Mouse (Mus musculus): ENCODE data around the gene Slc4a3. TPM values are rescaled to one million over a fixed set of nuclear protein-coding genes. Genes with fewer than 3 reads are reported as not detected.

The Slc4a3 gene
- polyA plus RNA-seq, 1 experiment from 2014 or later = 43.0 TPM

- Histone ChIP-seq H3K27ac (no peak overlapping the region), H3K4me1 (replicated peaks; ENCODE audit: control insufficient read depth, insufficient read depth, low read length) (peaks cover 6% of the 10 kb centered on the region; the same call in 1 of the 2 replicates), H3K9me3 (ENCODE audit: control insufficient read depth, low read length) (no peaks in the 10 kb centered on the region), H3K4me3 (replicated peaks; ENCODE audit: low read length) (no peak overlapping the region), H3K27me3 (ENCODE audit: control insufficient read depth, insufficient read depth, low read length) (no peaks in the 10 kb centered on the region), H3K4me2 (replicated peaks) (peak overlapping the region; percentile 7; the same call in 1 of the 2 replicates), H3K9ac (no peak overlapping the region), H3K36me3 (replicated peaks; ENCODE audit: control insufficient read depth, insufficient read depth) (no peaks in the 10 kb centered on the region)
- no peak for ATAC-seq (ENCODE audit: low FRiP score)
- DNase-seq (ENCODE audit: low spot score) = no peak
- 4% methylated on average over 12 of the region's 12 CpGs for WGBS
Observed at GRCm38 (mm10) chr1:75601738-75602137, 55.7 kb downstream of the Slc4a3 start.

GRCm38 (mm10) chr1:75603584-75603983, 57.5 kb downstream of the Slc4a3 start:
- no peak for ATAC-seq (ENCODE audit: low FRiP score)
- DNase-seq (ENCODE audit: low spot score) = no peak
- Histone ChIP-seq H3K4me2 (replicated peaks) (no peak overlapping the region), H3K4me1 (replicated peaks; ENCODE audit: control insufficient read depth, insufficient read depth, low read length) (peaks cover 6% of the 10 kb centered on the region; the same call in 1 of the 2 replicates), H3K36me3 (replicated peaks; ENCODE audit: control insufficient read depth, insufficient read depth) (no peaks in the 10 kb centered on the region), H3K27me3 (ENCODE audit: control insufficient read depth, insufficient read depth, low read length) (no peaks in the 10 kb centered on the region), H3K27ac (no peak overlapping the region), H3K9ac (no peak overlapping the region), H3K4me3 (replicated peaks; ENCODE audit: low read length) (no peak overlapping the region), H3K9me3 (ENCODE audit: control insufficient read depth, low read length) (no peaks in the 10 kb centered on the region)
- 86% methylated on average over 7 of the region's 7 CpGs for WGBS

GRCm38 (mm10) chr1:75608225-75608624, 62.2 kb downstream of the Slc4a3 start:
- H3K4me3 ChIP-seq (replicated peaks; ENCODE audit: low read length) = no peak overlapping the region
- H3K27me3 ChIP-seq (ENCODE audit: control insufficient read depth, insufficient read depth, low read length) = no peaks in the 10 kb centered on the region
- H3K9ac ChIP-seq = no peak overlapping the region
- no peaks in the 10 kb centered on the region for H3K36me3 ChIP-seq (replicated peaks; ENCODE audit: control insufficient read depth, insufficient read depth)
- H3K4me1 ChIP-seq (replicated peaks; ENCODE audit: control insufficient read depth, insufficient read depth, low read length) = no peaks in the 10 kb centered on the region
- DNase-seq (ENCODE audit: low spot score) (no peak), ATAC-seq (ENCODE audit: low FRiP score) (no peak)
- 0 out of 2 replicates have a peak overlapping the region, but pooled peaks have one; percentile 22 for H3K27ac ChIP-seq
- H3K4me2 ChIP-seq (replicated peaks) = no peak overlapping the region
- no peaks in the 10 kb centered on the region for H3K9me3 ChIP-seq (ENCODE audit: control insufficient read depth, low read length)
- 88% methylated on average over 7 of the region's 7 CpGs for WGBS

GRCm38 (mm10) chr1:75608625-75609263, 62.7 kb downstream of the Slc4a3 start:
- no peak for DNase-seq (ENCODE audit: low spot score)
- Histone ChIP-seq H3K27ac (0 out of 2 replicates have a peak overlapping the region, but pooled peaks have one; percentile 22), H3K36me3 (replicated peaks; ENCODE audit: control insufficient read depth, insufficient read depth) (no peaks in the 10 kb centered on the region), H3K4me2 (replicated peaks) (no peak overlapping the region), H3K9ac (no peak overlapping the region), H3K27me3 (ENCODE audit: control insufficient read depth, insufficient read depth, low read length) (no peaks in the 10 kb centered on the region), H3K4me1 (replicated peaks; ENCODE audit: control insufficient read depth, insufficient read depth, low read length) (no peaks in the 10 kb centered on the region), H3K4me3 (replicated peaks; ENCODE audit: low read length) (no peak overlapping the region), H3K9me3 (ENCODE audit: control insufficient read depth, low read length) (no peaks in the 10 kb centered on the region)
- ATAC-seq (ENCODE audit: low FRiP score) = no peak
- WGBS = 66% methylated on average over 11 of the region's 11 CpGs

- no peak for DNase-seq (ENCODE audit: low spot score)
- Histone ChIP-seq H3K9me3 (ENCODE audit: control insufficient read depth, low read length) (no peaks in the 10 kb centered on the region), H3K36me3 (replicated peaks; ENCODE audit: control insufficient read depth, insufficient read depth) (no peaks in the 10 kb centered on the region), H3K4me3 (replicated peaks; ENCODE audit: low read length) (no peak overlapping the region), H3K4me1 (replicated peaks; ENCODE audit: control insufficient read depth, insufficient read depth, low read length) (no peaks in the 10 kb centered on the region), H3K27me3 (ENCODE audit: control insufficient read depth, insufficient read depth, low read length) (no peaks in the 10 kb centered on the region), H3K4me2 (replicated peaks) (no peak overlapping the region), H3K27ac (no peak overlapping the region), H3K9ac (no peak overlapping the region)
- WGBS = 81% methylated on average over 9 of the region's 9 CpGs
- ATAC-seq (ENCODE audit: low FRiP score) = no peak
Observed at GRCm38 (mm10) chr1:75609264-75609662, 63.2 kb downstream of the Slc4a3 start.

GRCm38 (mm10) chr1:75610553-75610952, 64.5 kb downstream of the Slc4a3 start:
- Histone ChIP-seq H3K9ac (no peak overlapping the region), H3K4me2 (replicated peaks) (no peak overlapping the region), H3K4me1 (replicated peaks; ENCODE audit: control insufficient read depth, insufficient read depth, low read length) (no peaks in the 10 kb centered on the region), H3K4me3 (replicated peaks; ENCODE audit: low read length) (no peak overlapping the region), H3K27ac (peak overlapping the region; percentile 43; the same call in 1 of the 2 replicates), H3K9me3 (ENCODE audit: control insufficient read depth, low read length) (no peaks in the 10 kb centered on the region), H3K36me3 (replicated peaks; ENCODE audit: control insufficient read depth, insufficient read depth) (no peaks in the 10 kb centered on the region), H3K27me3 (ENCODE audit: control insufficient read depth, insufficient read depth, low read length) (no peaks in the 10 kb centered on the region)
- ATAC-seq (ENCODE audit: low FRiP score) = no peak
- DNase-seq (ENCODE audit: low spot score) = no peak
- 34% methylated on average over 8 of the region's 8 CpGs for WGBS

Other genes starting within 250 kb of the Slc4a3 start
- gene Dnpep, start 228.3 kb upstream of the Slc4a3 start, polyA plus RNA-seq (2014; fragmentation: Nextera tagmentation; extraction: Ambion mirVana) = 132 and 141 TPM in 2 replicates
- gene Des, start 185.9 kb upstream of the Slc4a3 start, polyA plus RNA-seq (2014; fragmentation: Nextera tagmentation; extraction: Ambion mirVana) = 1.0 and 1.7 TPM in 2 replicates
- gene Speg, start 171.0 kb upstream of the Slc4a3 start, polyA plus RNA-seq (2014; fragmentation: Nextera tagmentation; extraction: Ambion mirVana) = 18.0 and 22.9 TPM in 2 replicates
- 53.1 and 65.0 TPM in 2 replicates for gene Gmppa, start 110.3 kb upstream of the Slc4a3 start, polyA plus RNA-seq (2014; fragmentation: Nextera tagmentation; extraction: Ambion mirVana)
- 4.9 and 5.0 TPM in 2 replicates for gene Asic4, start 95.8 kb upstream of the Slc4a3 start, polyA plus RNA-seq (2014; fragmentation: Nextera tagmentation; extraction: Ambion mirVana)
- 49.2 and 55.0 TPM in 2 replicates for gene Chpf, start 67.0 kb upstream of the Slc4a3 start, polyA plus RNA-seq (2014; fragmentation: Nextera tagmentation; extraction: Ambion mirVana)
- gene Tmem198, start 66.7 kb upstream of the Slc4a3 start, polyA plus RNA-seq (2014; fragmentation: Nextera tagmentation; extraction: Ambion mirVana) = 37.5 and 40.3 TPM in 2 replicates
- gene Obsl1, start 39.8 kb upstream of the Slc4a3 start, polyA plus RNA-seq (2014; fragmentation: Nextera tagmentation; extraction: Ambion mirVana) = 22.6 and 25.9 TPM in 2 replicates
- 9.7 and 9.9 TPM in 2 replicates for gene Inha, start 39.2 kb upstream of the Slc4a3 start, polyA plus RNA-seq (2014; fragmentation: Nextera tagmentation; extraction: Ambion mirVana)
- gene Stk11ip, start 24.7 kb upstream of the Slc4a3 start, polyA plus RNA-seq (2014; fragmentation: Nextera tagmentation; extraction: Ambion mirVana) = 14.0 and 17.9 TPM in 2 replicates

Measured in hindbrain, embryonic 14.5 days (tissue).